Mouse (Mus musculus): Measurements from ENCODE around the gene 4931406P16Rik. TPM values are rescaled to one million over a fixed set of nuclear protein-coding genes. Genes with fewer than 3 reads are reported as not detected.

4931406P16Rik gene
- polyA plus RNA-seq, 1 experiment from 2014 or later = 40.5 TPM

GRCm38 (mm10) chr7:34317901-34318476, 4.6 kb upstream of the 4931406P16Rik start:
- H3K9ac ChIP-seq (ENCODE audit: low read length) = no peak overlapping the region
- no peaks in the 10 kb centered on the region for H3K9me3 ChIP-seq (ENCODE audit: control insufficient read depth, low read length)
- H3K36me3 ChIP-seq (ENCODE audit: control insufficient read depth, insufficient read depth, low read length) = no peaks in the 10 kb centered on the region
- H3K4me3 ChIP-seq (ENCODE audit: control insufficient read depth in 1 of 2, insufficient read depth in 1 of 2, low read depth in 1 of 2, low read length in 2 of 2) = no peak overlapping the region
- H3K27ac ChIP-seq (replicated peaks in 1 of 2; ENCODE audit: control insufficient read depth in 1 of 2, insufficient read depth in 1 of 2, low read depth in 2 of 2, low read length in 2 of 2) = peak overlapping the region; percentile 48 to 65
- no peak for ATAC-seq (ENCODE audit: insufficient number of reproducible peaks, insufficient read depth, low FRiP score, low read depth)
- H3K4me2 ChIP-seq (ENCODE audit: low read length) = no peak overlapping the region
- H3K4me1 ChIP-seq (ENCODE audit: control insufficient read depth in 2 of 2, insufficient read depth in 2 of 2, low read length in 2 of 2) = peaks cover 9 to 13% of the 10 kb centered on the region in 2 experiments; a peak in 3 of 4 replicates
- H3K27me3 ChIP-seq (ENCODE audit: control insufficient read depth, insufficient read depth, low read length) = no peaks in the 10 kb centered on the region
- 40% methylated on average over 7 of the region's 7 CpGs for WGBS

GRCm38 (mm10) chr7:34312786-34313442, 437 bp downstream of the 4931406P16Rik start:
- Histone ChIP-seq H3K9me3 (ENCODE audit: control insufficient read depth, low read length) (no peaks in the 10 kb centered on the region), H3K4me3 (ENCODE audit: control insufficient read depth in 1 of 2, insufficient read depth in 1 of 2, low read depth in 1 of 2, low read length in 2 of 2) (peak overlapping the region; percentile 82 to 92), H3K4me2 (ENCODE audit: low read length) (peak overlapping the region; percentile 73), H3K27ac (replicated peaks in 1 of 2; ENCODE audit: control insufficient read depth in 1 of 2, insufficient read depth in 1 of 2, low read depth in 2 of 2, low read length in 2 of 2) (peak overlapping the region; percentile 86 to 95), H3K9ac (ENCODE audit: low read length) (peak overlapping the region; percentile 86), H3K4me1 (ENCODE audit: control insufficient read depth in 2 of 2, insufficient read depth in 2 of 2, low read length in 2 of 2) (peaks cover 4 to 33% of the 10 kb centered on the region in 2 experiments; a peak in 3 of 4 replicates), H3K27me3 (ENCODE audit: control insufficient read depth, insufficient read depth, low read length) (no peaks in the 10 kb centered on the region), H3K36me3 (ENCODE audit: control insufficient read depth, insufficient read depth, low read length) (peaks cover 4% of the 10 kb centered on the region; the same call in 1 of the 2 replicates)
- WGBS = under 1% methylated on average over 65 of the region's 73 CpGs
- peak; percentile 88 for ATAC-seq (ENCODE audit: insufficient number of reproducible peaks, insufficient read depth, low FRiP score, low read depth)

GRCm38 (mm10) chr7:34309186-34309764, 4.1 kb downstream of the 4931406P16Rik start:
- Histone ChIP-seq H3K4me3 (ENCODE audit: control insufficient read depth in 1 of 2, insufficient read depth in 1 of 2, low read depth in 1 of 2, low read length in 2 of 2) (no peak overlapping the region), H3K9ac (ENCODE audit: low read length) (no peak overlapping the region), H3K9me3 (ENCODE audit: control insufficient read depth, low read length) (no peaks in the 10 kb centered on the region), H3K36me3 (ENCODE audit: control insufficient read depth, insufficient read depth, low read length) (peaks cover 4% of the 10 kb centered on the region; the same call in 1 of the 2 replicates), H3K4me2 (ENCODE audit: low read length) (peak overlapping the region; percentile 37; the same call in 1 of the 2 replicates), H3K27me3 (ENCODE audit: control insufficient read depth, insufficient read depth, low read length) (no peaks in the 10 kb centered on the region), H3K27ac (replicated peaks in 1 of 2; ENCODE audit: control insufficient read depth in 1 of 2, insufficient read depth in 1 of 2, low read depth in 2 of 2, low read length in 2 of 2) (peak overlapping the region; percentile 21 to 72; a peak in 2 of 4 replicates), H3K4me1 (ENCODE audit: control insufficient read depth in 2 of 2, insufficient read depth in 2 of 2, low read length in 2 of 2) (peaks cover 10 to 58% of the 10 kb centered on the region in 2 experiments)
- WGBS = 42% methylated on average over 5 of the region's 5 CpGs
- no peak for ATAC-seq (ENCODE audit: insufficient number of reproducible peaks, insufficient read depth, low FRiP score, low read depth)

GRCm38 (mm10) chr7:34308586-34308985, 4.8 kb downstream of the 4931406P16Rik start:
- no peak overlapping the region for H3K4me3 ChIP-seq (ENCODE audit: control insufficient read depth in 1 of 2, insufficient read depth in 1 of 2, low read depth in 1 of 2, low read length in 2 of 2)
- H3K36me3 ChIP-seq (ENCODE audit: control insufficient read depth, insufficient read depth, low read length) = peaks cover 4% of the 10 kb centered on the region; the same call in 1 of the 2 replicates
- peak overlapping the region; percentile 37 for H3K4me2 ChIP-seq (ENCODE audit: low read length)
- peaks cover 10 to 55% of the 10 kb centered on the region in 2 experiments for H3K4me1 ChIP-seq (ENCODE audit: control insufficient read depth in 2 of 2, insufficient read depth in 2 of 2, low read length in 2 of 2)
- no peaks in the 10 kb centered on the region for H3K27me3 ChIP-seq (ENCODE audit: control insufficient read depth, insufficient read depth, low read length)
- H3K9me3 ChIP-seq (ENCODE audit: control insufficient read depth, low read length) = no peaks in the 10 kb centered on the region
- WGBS = 9% methylated on average over 5 of the region's 5 CpGs
- H3K27ac ChIP-seq (replicated peaks in 1 of 2; ENCODE audit: control insufficient read depth in 1 of 2, insufficient read depth in 1 of 2, low read depth in 2 of 2, low read length in 2 of 2) = peak overlapping the region; percentile 46 to 72; a peak in 3 of 4 replicates
- 0 out of 2 replicates have a peak overlapping the region, but pooled peaks have one; percentile 16 for H3K9ac ChIP-seq (ENCODE audit: low read length)
- no peak for ATAC-seq (ENCODE audit: insufficient number of reproducible peaks, insufficient read depth, low FRiP score, low read depth)

GRCm38 (mm10) chr7:34305454-34305853, 7.9 kb downstream of the 4931406P16Rik start:
- WGBS = 25% methylated on average over 4 of the region's 4 CpGs
- Histone ChIP-seq H3K4me3 (ENCODE audit: control insufficient read depth in 1 of 2, insufficient read depth in 1 of 2, low read depth in 1 of 2, low read length in 2 of 2) (no peak overlapping the region), H3K4me1 (ENCODE audit: control insufficient read depth in 2 of 2, insufficient read depth in 2 of 2, low read length in 2 of 2) (peaks cover 13 to 60% of the 10 kb centered on the region in 2 experiments), H3K9ac (ENCODE audit: low read length) (peak overlapping the region; percentile 22), H3K9me3 (ENCODE audit: control insufficient read depth, low read length) (no peaks in the 10 kb centered on the region), H3K4me2 (ENCODE audit: low read length) (peak overlapping the region; percentile 51), H3K27me3 (ENCODE audit: control insufficient read depth, insufficient read depth, low read length) (no peaks in the 10 kb centered on the region), H3K27ac (replicated peaks in 1 of 2; ENCODE audit: control insufficient read depth in 1 of 2, insufficient read depth in 1 of 2, low read depth in 2 of 2, low read length in 2 of 2) (peak overlapping the region; percentile 57 to 72), H3K36me3 (ENCODE audit: control insufficient read depth, insufficient read depth, low read length) (peaks cover 5% of the 10 kb centered on the region; the same call in 1 of the 2 replicates)
- ATAC-seq (ENCODE audit: insufficient number of reproducible peaks, insufficient read depth, low FRiP score, low read depth) = no peak

GRCm38 (mm10) chr7:34302651-34303050, 10.7 kb downstream of the 4931406P16Rik start:
- Histone ChIP-seq H3K9me3 (ENCODE audit: control insufficient read depth, low read length) (no peaks in the 10 kb centered on the region), H3K27me3 (ENCODE audit: control insufficient read depth, insufficient read depth, low read length) (no peaks in the 10 kb centered on the region), H3K4me1 (ENCODE audit: control insufficient read depth in 2 of 2, insufficient read depth in 2 of 2, low read length in 2 of 2) (peaks cover 9 to 50% of the 10 kb centered on the region in 2 experiments), H3K9ac (ENCODE audit: low read length) (no peak overlapping the region), H3K36me3 (ENCODE audit: control insufficient read depth, insufficient read depth, low read length) (0 out of 2 replicates have a peak, but pooled peaks cover 5% of the 10 kb centered on the region), H3K4me2 (ENCODE audit: low read length) (peak overlapping the region; percentile 21), H3K4me3 (ENCODE audit: control insufficient read depth in 1 of 2, insufficient read depth in 1 of 2, low read depth in 1 of 2, low read length in 2 of 2) (no peak overlapping the region), H3K27ac (replicated peaks in 1 of 2; ENCODE audit: control insufficient read depth in 1 of 2, insufficient read depth in 1 of 2, low read depth in 2 of 2, low read length in 2 of 2) (peak overlapping the region; percentile 80 to 85)
- WGBS = 65% methylated on average over 1 of the region's 1 CpGs
- ATAC-seq (ENCODE audit: insufficient number of reproducible peaks, insufficient read depth, low FRiP score, low read depth) = no peak

- WGBS = 60% methylated on average over 3 of the region's 3 CpGs
- H3K27me3 ChIP-seq (ENCODE audit: control insufficient read depth, insufficient read depth, low read length) = no peaks in the 10 kb centered on the region
- 0 out of 2 replicates have a peak, but pooled peaks cover 5% of the 10 kb centered on the region for H3K36me3 ChIP-seq (ENCODE audit: control insufficient read depth, insufficient read depth, low read length)
- peak overlapping the region; percentile 82 to 85 for H3K27ac ChIP-seq (replicated peaks in 1 of 2; ENCODE audit: control insufficient read depth in 1 of 2, insufficient read depth in 1 of 2, low read depth in 2 of 2, low read length in 2 of 2)
- peaks cover 9 to 47% of the 10 kb centered on the region in 2 experiments for H3K4me1 ChIP-seq (ENCODE audit: control insufficient read depth in 2 of 2, insufficient read depth in 2 of 2, low read length in 2 of 2)
- peak overlapping the region; percentile 21; the same call in 1 of the 2 replicates for H3K4me2 ChIP-seq (ENCODE audit: low read length)
- no peak overlapping the region for H3K9ac ChIP-seq (ENCODE audit: low read length)
- ATAC-seq (ENCODE audit: insufficient number of reproducible peaks, insufficient read depth, low FRiP score, low read depth) = peak; percentile 40; the same call in 1 of the 2 replicates
- no peaks in the 10 kb centered on the region for H3K9me3 ChIP-seq (ENCODE audit: control insufficient read depth, low read length)
- no peak overlapping the region for H3K4me3 ChIP-seq (ENCODE audit: control insufficient read depth in 1 of 2, insufficient read depth in 1 of 2, low read depth in 1 of 2, low read length in 2 of 2)
These were observed 11.4 kb downstream of the 4931406P16Rik start for GRCm38 (mm10) chr7:34301952-34302351.
